Mouse (Mus musculus) bone marrow macrophage, adult 2 months (primary cell): ENCODE measurements around the gene Ctf2.

Source experiments
- CTCF ChIP-seq: IDR thresholded peaks from 2 replicates; pipeline ENCODE4 v1.5.1; 2012; ENCODE audit warnings: low read depth, mild to moderate bottlenecking, low read length, moderate library complexity
- POLR2A ChIP-seq: IDR thresholded peaks from 2 replicates; pipeline ENCODE4 v1.6.1; 2012; ENCODE audit warnings: mild to moderate bottlenecking, low read depth, low read length, borderline replicate concordance

DNA sequence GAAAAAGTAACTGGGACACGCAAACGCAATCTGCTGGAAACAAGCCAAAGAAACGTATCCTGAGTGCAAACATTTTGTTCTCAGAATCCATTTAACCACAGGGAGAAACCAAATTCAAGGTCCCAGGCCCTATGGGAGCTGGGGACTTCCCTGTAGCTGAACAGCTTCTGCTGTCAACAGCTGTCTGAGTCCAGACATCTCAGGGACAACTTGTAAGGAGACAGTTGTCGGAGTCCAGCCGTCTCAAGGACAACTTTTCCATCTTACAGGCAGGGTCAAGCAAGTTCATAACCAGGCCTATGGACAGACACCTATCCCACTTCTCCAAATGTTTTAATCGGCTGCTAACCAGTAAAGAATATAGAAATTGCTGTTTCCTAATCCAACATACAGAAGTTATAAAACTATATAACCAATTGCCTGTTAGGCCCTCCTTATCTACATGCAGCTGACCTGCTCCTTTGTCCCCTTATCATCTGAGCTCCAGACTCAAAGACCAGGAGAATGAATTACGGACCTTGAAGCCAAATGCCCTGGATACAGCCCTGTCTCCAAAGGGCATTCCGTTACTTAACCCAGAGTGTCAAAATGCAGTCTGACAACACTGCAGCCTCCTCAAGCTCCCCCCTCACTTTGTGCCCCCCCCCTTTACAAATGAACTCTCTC is 49.9 kb downstream of the Ctf2 start:
- TF ChIP-seq POLR2A: no peak
- no peak for TF ChIP-seq CTCF
